Mouse (Mus musculus): ENCODE measurements at regions not wholly inside any gene's neighbourhood (a gene's known extent, or its start where the extent isn't known, plus 50 kb on each side); places are given as distances from the start of the nearest gene placed in this dataset.
"Not testable (repeated sequence)": the region's sequence is repeated elsewhere in the genome, so short reads cannot be mapped to it uniquely, and the experiment has no call there.

- no peak for DNase-seq (ENCODE audit: low spot score)
Observed at GRCm38 (mm10) chr3:18522562-18522961, 574.4 kb downstream of the Cypt12 start.

GRCm38 (mm10) chr3:18524011-18524410 is 575.8 kb downstream of the Cypt12 start:
- DNase-seq (ENCODE audit: low spot score): no peak

DNA sequence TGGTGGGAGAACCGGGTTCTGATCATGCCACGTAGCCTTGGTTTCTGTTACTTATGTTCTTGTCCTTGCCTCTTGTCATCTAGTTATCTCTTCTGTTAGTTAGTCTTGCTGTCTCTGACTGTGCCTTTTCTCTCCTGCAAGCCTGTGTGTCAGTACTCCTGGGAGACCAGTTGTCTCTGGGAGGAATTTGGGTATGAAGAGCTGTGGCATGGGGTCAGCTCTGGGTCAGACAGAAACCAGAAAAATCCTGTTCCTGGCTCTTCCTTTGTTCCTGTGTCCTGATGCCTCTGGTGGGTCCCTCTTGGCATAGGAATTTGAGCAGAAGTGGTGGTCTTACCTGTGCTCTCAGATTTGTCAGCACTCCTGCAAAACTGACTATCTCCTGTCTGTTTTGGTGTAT is 609.0 kb downstream of the Cypt12 start:
- no peak for DNase-seq (ENCODE audit: low spot score)

GRCm38 (mm10) chr3:18560282-18560785 is 612.1 kb downstream of the Cypt12 start:
- DNase-seq (ENCODE audit: low spot score): no peak

GRCm38 (mm10) chr3:18580911-18581626 is 632.9 kb downstream of the Cypt12 start:
- DNase-seq (ENCODE audit: low spot score): not testable (repeated sequence)

- no peak for DNase-seq (ENCODE audit: low spot score)
Observed at GRCm38 (mm10) chr3:18620608-18621007, 672.4 kb downstream of the Cypt12 start.

DNA sequence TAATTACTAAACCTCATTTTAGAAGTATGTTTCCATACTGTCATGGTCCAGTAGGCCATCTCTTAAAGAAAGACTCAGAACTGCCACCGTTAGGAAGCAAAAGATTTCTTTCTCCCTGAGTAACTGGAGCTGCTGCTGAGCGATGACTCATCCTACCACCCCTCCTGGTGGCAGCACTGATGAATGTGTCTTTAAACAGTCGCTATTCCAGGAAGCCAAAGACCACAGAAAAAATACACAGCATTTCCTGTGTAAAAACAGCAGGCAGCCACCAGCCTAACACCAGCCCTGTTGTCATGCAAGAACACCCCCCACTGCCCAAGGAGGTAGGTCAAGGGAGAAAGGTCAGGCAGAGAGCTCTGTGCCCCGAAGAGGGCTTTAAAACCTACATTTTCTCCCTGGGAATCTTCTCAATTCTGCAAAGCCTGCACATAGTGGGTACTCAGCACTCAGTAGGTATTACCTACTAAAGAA is 675.7 kb downstream of the Cypt12 start:
- no peak for DNase-seq (ENCODE audit: low spot score)

DNA sequence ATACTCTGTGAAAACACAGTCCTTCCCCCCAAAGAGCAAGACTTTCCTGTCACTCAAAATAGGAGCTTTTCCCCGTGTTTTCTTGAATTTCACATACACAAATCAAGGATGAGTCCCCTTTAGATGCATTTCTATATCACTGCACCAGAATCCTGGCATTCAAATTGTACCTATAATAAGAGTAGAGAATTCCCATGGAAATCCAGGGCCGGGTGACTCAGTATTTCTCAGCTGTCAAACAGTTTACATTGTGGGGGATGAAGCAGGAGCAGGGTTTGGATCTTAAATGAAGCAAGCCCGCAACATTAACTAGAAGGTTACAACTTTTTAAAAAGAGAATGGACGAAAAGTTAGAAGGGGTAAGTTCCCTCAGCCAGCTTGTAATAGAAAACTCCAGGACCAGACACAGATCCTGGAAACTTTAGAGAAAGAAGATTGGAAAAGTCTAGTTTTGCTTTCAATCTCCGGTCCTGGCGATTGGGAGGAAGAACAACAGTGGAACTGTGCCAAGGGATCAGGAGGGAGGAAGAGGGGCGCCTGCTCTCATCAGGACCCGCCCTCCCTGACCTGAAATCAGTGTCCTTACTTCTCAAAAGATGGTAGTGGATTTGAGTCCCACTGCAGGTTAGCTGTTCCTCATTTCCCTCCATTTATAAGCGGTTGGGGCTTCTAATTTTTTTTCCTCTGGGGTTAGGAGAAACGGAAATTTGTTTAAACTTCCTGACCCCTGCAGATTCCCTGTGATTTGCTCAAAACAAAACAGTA is 676.4 kb downstream of the Cypt12 start:
- DNase-seq (ENCODE audit: low spot score): no peak

- no peak for DNase-seq (ENCODE audit: low spot score)
Observed at GRCm38 (mm10) chr3:18625395-18626328, 677.5 kb downstream of the Cypt12 start.

GRCm38 (mm10) chr3:18626375-18626774 is 678.2 kb downstream of the Cypt12 start:
- no peak for DNase-seq (ENCODE audit: low spot score)

GRCm38 (mm10) chr3:18626820-18627219 is 678.6 kb downstream of the Cypt12 start:
- no peak for DNase-seq (ENCODE audit: low spot score)

DNA sequence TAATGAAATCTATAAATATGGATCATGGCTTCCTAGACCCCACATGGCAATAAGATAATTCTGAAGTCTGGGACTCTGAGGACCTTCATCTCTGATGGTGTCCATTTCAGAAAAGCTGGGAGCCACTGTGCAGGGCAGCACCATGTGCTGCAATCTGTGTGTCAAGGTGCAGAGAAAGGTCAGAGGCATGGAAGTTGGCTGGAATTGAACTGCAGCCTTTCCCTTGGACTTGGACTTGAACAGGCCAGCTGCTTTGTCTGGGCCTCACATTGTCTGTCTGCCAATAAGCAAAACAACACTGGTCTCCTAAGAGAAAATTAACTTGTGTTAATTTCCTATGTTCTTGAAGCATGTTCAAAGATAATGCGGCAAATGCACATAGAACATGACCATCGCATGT is 681.0 kb downstream of the Cypt12 start:
- DNase-seq (ENCODE audit: low spot score): no peak

DNA sequence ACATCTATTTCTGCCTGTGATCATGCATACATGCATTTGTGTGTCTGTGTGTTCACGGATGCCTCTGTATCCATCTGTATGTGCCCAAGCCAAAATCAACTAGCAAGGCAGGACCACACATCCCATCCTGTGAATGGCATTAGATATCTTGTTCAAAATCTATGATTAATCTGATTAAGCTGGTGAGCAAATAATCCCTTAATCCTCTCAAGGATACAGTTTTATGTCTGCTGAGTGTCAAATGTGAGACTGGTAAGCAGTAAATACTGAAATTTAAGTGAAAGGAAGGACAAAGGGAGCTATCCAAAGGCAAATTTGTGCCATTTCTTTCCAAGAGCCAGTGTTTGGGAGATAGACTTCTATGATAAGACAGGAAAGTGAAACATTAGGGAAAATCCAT is 683.4 kb downstream of the Cypt12 start:
- no peak for DNase-seq (ENCODE audit: low spot score)

DNA sequence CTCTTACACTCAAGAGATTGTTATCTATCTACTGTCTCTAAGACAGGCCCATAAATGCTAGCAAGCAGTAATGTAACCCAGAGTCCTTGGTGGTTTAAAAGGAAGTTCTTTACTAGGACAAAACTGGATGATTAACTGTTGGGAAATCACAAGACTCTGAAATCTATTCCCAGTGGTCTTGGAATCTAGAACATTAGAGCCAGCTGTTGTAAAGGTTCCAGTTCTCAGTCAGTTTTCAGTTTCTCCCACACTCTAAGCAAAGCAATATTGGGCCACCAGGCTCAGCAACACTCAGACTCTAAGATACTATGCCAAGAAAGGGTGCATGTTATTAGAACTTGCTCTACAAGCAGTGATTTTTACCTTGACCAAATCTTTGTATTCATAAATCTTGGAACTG is 686.6 kb downstream of the Cypt12 start:
- DNase-seq (ENCODE audit: low spot score): no peak

DNA sequence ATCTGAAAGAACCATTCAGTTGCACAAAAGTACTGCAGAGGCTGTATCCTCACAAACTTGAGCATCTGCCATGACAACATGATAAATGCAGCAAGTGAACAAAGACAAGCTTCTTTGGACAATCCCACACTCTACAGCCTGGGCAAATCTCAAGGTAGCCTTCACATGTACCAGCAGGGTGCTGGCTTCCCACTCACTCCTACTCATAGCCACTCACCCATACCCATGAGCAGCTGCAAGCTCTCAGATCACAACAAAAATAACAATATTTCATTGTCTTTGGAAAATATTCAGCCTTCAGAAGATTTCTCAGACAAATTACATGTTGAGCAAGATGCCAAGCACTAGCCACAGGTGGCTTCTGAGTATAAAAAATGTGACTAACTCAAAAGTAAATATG is 689.3 kb downstream of the Cypt12 start:
- no peak for DNase-seq (ENCODE audit: low spot score)

DNA sequence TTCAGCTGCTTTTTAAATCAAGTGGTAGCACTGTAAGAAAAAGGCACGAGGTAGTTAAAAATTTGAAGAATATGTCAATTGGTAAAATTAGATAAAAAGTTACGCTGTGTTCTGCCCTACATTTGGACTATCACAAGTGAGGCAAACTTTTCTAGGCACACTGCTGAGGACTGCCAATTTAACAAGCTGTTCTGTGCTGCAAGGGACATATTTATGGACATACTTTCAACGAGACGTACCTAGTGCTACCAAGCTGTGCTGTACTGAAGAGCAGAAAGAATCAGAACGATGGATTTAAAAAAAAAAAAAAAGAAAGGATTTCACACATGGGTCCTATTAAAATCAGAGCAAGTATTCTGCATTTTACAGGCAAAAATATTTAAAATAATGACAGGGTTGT is 692.1 kb downstream of the Cypt12 start:
- DNase-seq (ENCODE audit: low spot score): no peak

- DNase-seq (ENCODE audit: low spot score): no peak
Observed at GRCm38 (mm10) chr3:18641688-18642087, 693.5 kb downstream of the Cypt12 start.

- no peak for DNase-seq (ENCODE audit: low spot score)
Observed at GRCm38 (mm10) chr3:18643408-18644035, 695.3 kb downstream of the Cypt12 start.

GRCm38 (mm10) chr3:18645481-18645880 is 697.3 kb downstream of the Cypt12 start:
- DNase-seq (ENCODE audit: low spot score): no peak

GRCm38 (mm10) chr3:18645927-18646326 is 697.7 kb downstream of the Cypt12 start:
- DNase-seq (ENCODE audit: low spot score): no peak

DNA sequence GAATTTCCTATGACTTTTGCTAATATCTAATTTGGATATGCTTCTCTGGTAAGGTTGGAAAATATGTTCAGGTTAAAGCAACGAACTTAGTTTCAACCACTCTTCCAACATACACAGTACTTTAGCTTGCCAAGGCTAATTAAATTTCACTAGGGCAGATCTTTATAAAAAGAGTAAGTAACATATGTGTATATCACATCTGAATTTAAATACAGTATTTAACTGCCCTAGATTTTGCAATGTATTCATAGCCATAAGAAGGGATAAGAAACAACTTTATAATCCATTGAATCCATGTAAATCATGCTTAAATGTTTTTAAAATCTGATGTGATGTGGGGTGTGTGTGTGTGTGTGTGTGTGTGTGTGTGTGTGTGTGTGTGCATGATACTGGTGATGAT is 705.3 kb downstream of the Cypt12 start:
- DNase-seq (ENCODE audit: low spot score): no peak

- no peak for DNase-seq (ENCODE audit: low spot score)
Observed at GRCm38 (mm10) chr3:18665738-18666137, 717.5 kb downstream of the Cypt12 start.

Measured in c-Kit-positive CD71-positive TER-119-positive erythroid progenitor cells, embryonic 14.5 days (primary cell).